In the genomic region with DNA sequence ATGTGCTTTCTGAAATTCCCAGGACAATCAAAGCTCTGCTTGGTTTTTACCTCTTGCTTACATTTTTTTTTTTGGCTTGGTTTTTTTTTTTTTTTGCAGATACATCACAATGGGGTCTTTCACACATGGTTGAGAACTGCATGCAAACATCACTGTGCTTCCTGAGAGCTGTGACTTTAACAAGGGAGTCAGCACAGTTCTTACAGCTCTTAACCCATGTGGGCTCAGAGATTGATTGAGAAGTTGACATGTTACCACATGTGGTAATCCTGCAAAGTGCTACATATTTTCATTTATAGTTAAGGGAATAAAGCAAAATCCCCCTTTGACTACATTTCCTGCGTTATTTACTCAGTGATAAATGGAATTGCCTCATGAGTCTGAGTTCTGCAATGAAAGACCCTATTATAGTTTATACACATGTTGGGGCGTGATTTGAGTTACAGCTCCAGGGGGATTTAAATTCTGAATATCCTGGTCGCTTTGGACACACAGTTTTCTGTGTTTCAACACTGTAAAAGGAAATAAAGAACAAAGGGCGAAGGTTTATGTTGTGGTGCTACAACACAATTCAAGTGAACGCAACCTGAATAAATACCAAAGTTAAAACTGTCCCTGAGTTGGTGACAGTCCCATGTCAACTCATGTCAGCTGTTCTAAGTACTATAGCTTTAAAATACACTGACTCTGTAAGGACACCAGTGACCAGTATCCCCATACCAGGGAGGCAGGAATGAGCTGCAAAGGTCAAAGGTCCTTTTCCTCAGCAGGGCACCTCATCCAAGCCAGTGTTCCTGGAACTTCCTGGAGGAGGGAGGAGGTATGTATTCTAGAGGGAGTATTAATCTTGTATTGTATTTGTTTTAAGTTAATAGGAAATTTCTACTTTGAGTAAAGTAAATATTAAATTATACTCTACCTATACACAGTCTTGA, we compare ENCODE assay signal across 27 mouse cellular contexts. TPM values are rescaled to one million over a fixed set of nuclear protein-coding genes. Genes with fewer than 3 reads are reported as not detected.
DNase-seq lines count a peak whose midpoint lies in the region; ATAC-seq and TF ChIP-seq lines count a peak whose summit lies in the region.
"Had no signal": no experiment of that assay in that cellular context is flagged by ENCODE, and none has a peak within 500 bp of the region (broad histone marks: within the 10 kb centered on the region; RNA-seq: fewer than 3 reads in every experiment).

No protein-coding gene starts in this region.

- H3K36me3 ChIP-seq in kidney, adult 2 months (ENCODE audit: control insufficient read depth, insufficient read depth, low read length): no peaks in the 10 kb centered on the region
- no peaks in the 10 kb centered on the region for H3K36me3 ChIP-seq in intestine, embryonic 16.5 days (ENCODE audit: control insufficient read depth, insufficient read depth, low read length)
- H3K36me3 ChIP-seq in limb, embryonic 15.5 days: no peaks in the 10 kb centered on the region
- no peaks in the 10 kb centered on the region for H3K36me3 ChIP-seq in forebrain, embryonic 10.5 days (replicated peaks)
- H3K36me3 ChIP-seq: embryonic facial prominence, embryonic 15.5 days; hindbrain, embryonic 15.5 days; midbrain, embryonic 10.5 days; neural tube, embryonic 13.5 days had no signal

- H3K27me3 ChIP-seq in kidney, adult 2 months (replicated peaks; ENCODE audit: control insufficient read depth, insufficient read depth, low read length): no peaks in the 10 kb centered on the region
- H3K27me3 ChIP-seq in intestine, embryonic 16.5 days (replicated peaks; ENCODE audit: control insufficient read depth, insufficient read depth, low read length): no peaks in the 10 kb centered on the region
- no peaks in the 10 kb centered on the region for H3K27me3 ChIP-seq in limb, embryonic 15.5 days
- H3K27me3 ChIP-seq in forebrain, embryonic 10.5 days (ENCODE audit: poor library complexity, severe bottlenecking): no peaks in the 10 kb centered on the region
- H3K27me3 ChIP-seq: embryonic facial prominence, embryonic 15.5 days; hindbrain, embryonic 15.5 days; neural tube, embryonic 13.5 days had no signal

- no peak overlapping the region for H3K4me3 ChIP-seq in kidney, adult 2 months (ENCODE audit: insufficient read depth, low read depth, low read length)
- no peak overlapping the region for H3K4me3 ChIP-seq in intestine, embryonic 16.5 days (ENCODE audit: low read length)
- H3K4me3 ChIP-seq in limb, embryonic 15.5 days: no peak overlapping the region
- H3K4me3 ChIP-seq in forebrain, embryonic 10.5 days: no peak overlapping the region
- H3K4me3 ChIP-seq: embryonic facial prominence, embryonic 15.5 days; hindbrain, embryonic 15.5 days; midbrain, embryonic 10.5 days; myocyte; neural tube, embryonic 13.5 days had no signal

- intact Hi-C loops in gastrocnemius, postnatal 14 days (cut with DNase I; ENCODE audit: low total_unique reads): no loop called here

- peak; percentile 27 for DNase-seq in kidney, adult 2 months
- DNase-seq in kidney, adult 8-10 months: no peak
- no peak for DNase-seq in urinary bladder, adult 18-20 months (ENCODE audit: low spot score in 2 of 2)
- DNase-seq in forebrain, embryonic 10.5 days (ENCODE audit: extremely low spot score, low spot score): no peak
- DNase-seq in gastrocnemius, postnatal 14 days: no peak
- DNase-seq: adrenal gland, adult 2 months; B cell, adult 2 months; cerebellum, adult 18-20 months; cerebellum, postnatal 14 days; embryo, embryonic 11 days; gastrocnemius, postnatal 36 days; kidney, adult 11 months; layer of hippocampus, adult 9-11 months; left cerebral cortex, postnatal 4 days; lung, postnatal 4 days; thymus, adult 2 months; thymus, postnatal 4 days had no signal

- H3K4me1 ChIP-seq in kidney, adult 2 months (ENCODE audit: control insufficient read depth, insufficient read depth, low read length): peaks cover 2% of the 10 kb centered on the region; the same call in 1 of the 2 replicates
- no peaks in the 10 kb centered on the region for H3K4me1 ChIP-seq in intestine, embryonic 16.5 days (ENCODE audit: control insufficient read depth, insufficient read depth, low read length)
- peaks cover 6% of the 10 kb centered on the region; the same call in 1 of the 2 replicates for H3K4me1 ChIP-seq in limb, embryonic 15.5 days
- no peaks in the 10 kb centered on the region for H3K4me1 ChIP-seq in forebrain, embryonic 10.5 days
- H3K4me1 ChIP-seq: embryonic facial prominence, embryonic 15.5 days; hindbrain, embryonic 15.5 days; midbrain, embryonic 10.5 days; neural tube, embryonic 13.5 days had no signal

- no peak overlapping the region for H3K27ac ChIP-seq in kidney, adult 2 months (ENCODE audit: insufficient read depth, low read depth, low read length)
- H3K27ac ChIP-seq in intestine, embryonic 16.5 days (ENCODE audit: low read length): no peak overlapping the region
- peak overlapping the region; percentile 43; the same call in 1 of the 2 replicates for H3K27ac ChIP-seq in limb, embryonic 15.5 days
- no peak overlapping the region for H3K27ac ChIP-seq in forebrain, embryonic 10.5 days
- H3K27ac ChIP-seq: embryonic facial prominence, embryonic 15.5 days; hindbrain, embryonic 15.5 days; kidney, postnatal 0 days; midbrain, embryonic 10.5 days; neural tube, embryonic 13.5 days had no signal

- no peak for TF ChIP-seq POLR2A in kidney, adult 2 months (IDR thresholded peaks at IDR 0.05; ENCODE audit: low read depth, low read length)

- H3K9me3 ChIP-seq in intestine, embryonic 16.5 days (ENCODE audit: control insufficient read depth, low read length): no peaks in the 10 kb centered on the region
- no peaks in the 10 kb centered on the region for H3K9me3 ChIP-seq in limb, embryonic 15.5 days
- H3K9me3 ChIP-seq in forebrain, embryonic 10.5 days: no peaks in the 10 kb centered on the region
- H3K9me3 ChIP-seq: embryonic facial prominence, embryonic 15.5 days; hindbrain, embryonic 15.5 days; midbrain, embryonic 10.5 days; neural tube, embryonic 13.5 days had no signal

- H3K9ac ChIP-seq in intestine, embryonic 16.5 days (ENCODE audit: low read depth, low read length): no peak overlapping the region
- H3K9ac ChIP-seq in limb, embryonic 15.5 days: no peak overlapping the region
- H3K9ac ChIP-seq: embryonic facial prominence, embryonic 15.5 days; hindbrain, embryonic 15.5 days; neural tube, embryonic 13.5 days had no signal

- WGBS in kidney, adult 2 months: 88% methylated on average over 5 of the region's 5 CpGs
- WGBS in intestine, embryonic 16.5 days: 69% methylated on average over 5 of the region's 5 CpGs
- WGBS in limb, embryonic 15.5 days: 36% methylated on average over 5 of the region's 5 CpGs
- WGBS in forebrain, embryonic 10.5 days: 89% methylated on average over 5 of the region's 5 CpGs

- no peak overlapping the region for H3K4me2 ChIP-seq in intestine, embryonic 16.5 days (ENCODE audit: low read depth, low read length)
- no peak overlapping the region for H3K4me2 ChIP-seq in limb, embryonic 15.5 days
- H3K4me2 ChIP-seq: embryonic facial prominence, embryonic 15.5 days; hindbrain, embryonic 15.5 days; neural tube, embryonic 13.5 days had no signal

- ATAC-seq in intestine, embryonic 16.5 days: peak; percentile 82
- ATAC-seq in limb, embryonic 15.5 days (ENCODE audit: insufficient number of reproducible peaks, low FRiP score, low TSS enrichment, low read depth): no peak
- ATAC-seq: forebrain, embryonic 16.5 days; midbrain, embryonic 16.5 days had no signal

- no peak for TF ChIP-seq CTCF in kidney, adult 2 months (conservative IDR thresholded peaks at IDR 0.05; ENCODE audit: insufficient read depth, insufficient read length, low read depth, low read length)

RNA-seq across cellular contexts. Expression of a gene that starts 29.1 kb away (rescaled TPM):
- polyA plus RNA-seq in kidney, adult 2 months (2012; rRNA removed): 84.5 and 94.1 TPM in 2 replicates
- 92.8 and 98.7 TPM in 2 replicates for polyA plus RNA-seq in intestine, embryonic 16.5 days (2015; fragmentation: Nextera tagmentation; extraction: Ambion mirVana)
- 240 and 248 TPM in 2 replicates for polyA plus RNA-seq in limb, embryonic 15.5 days (2015; fragmentation: Nextera tagmentation; extraction: Ambion mirVana)
- polyA plus RNA-seq in forebrain, embryonic 10.5 days (2016; fragmentation: Nextera tagmentation; extraction: Ambion mirVana): 43.9 and 45.6 TPM in 2 replicates
- 10 to 100 TPM; 54.1 to 54.3 TPM for total RNA-seq in gastrocnemius, postnatal 14 days (2021)
